Mouse (Mus musculus) hindbrain, postnatal 0 days (tissue): Measurements from ENCODE around the gene Cdkn2c. TPM values are rescaled to one million over a fixed set of nuclear protein-coding genes. Genes with fewer than 3 reads are reported as not detected.
A peak's percentile ranks its signal among the peaks of the same experiment; 100 is the strongest.
"Not testable (repeated sequence)": the region's sequence is repeated elsewhere in the genome, so short reads cannot be mapped to it uniquely, and the experiment has no call there.

Source experiments
- ATAC-seq: fragments of 200-750 bp; cut with Nextera tagmentation; 2 replicates; pipeline ENCODE4 v1.8.0; 2017; ENCODE audit warnings: mild to moderate bottlenecking, moderate TSS enrichment, moderate library complexity
- DNase-seq: peaks from one replicate; pipeline ENCODE4 v3.0.0-alpha.2; 2015; ENCODE audit warnings: low spot score
- H3K27ac ChIP-seq: fragments of 300-500 bp; sonication (generic); 2 replicates; pipeline ENCODE4 v1.5.1; 2014; ENCODE audit warnings: mild to moderate bottlenecking
- H3K27me3 ChIP-seq: fragments of 300-500 bp; sonication (generic); 2 replicates; pipeline ENCODE4 v1.6.1; 2014; ENCODE audit warnings: low read length, mixed read lengths; ENCODE audit not compliant: insufficient read depth
- H3K36me3 ChIP-seq: fragments of 300-500 bp; sonication (generic); 2 replicates; pipeline ENCODE4 v1.6.1; 2014; ENCODE audit warnings: low read length, mixed read lengths; ENCODE audit not compliant: insufficient read depth
- H3K4me1 ChIP-seq: fragments of 300-500 bp; sonication (generic); 2 replicates; pipeline ENCODE4 v1.6.1; 2014; ENCODE audit warnings: antibody characterized with exemption, low read length, mixed read lengths; ENCODE audit not compliant: insufficient read depth
- H3K4me2 ChIP-seq: fragments of 300-500 bp; sonication (generic); 2 replicates; pipeline ENCODE4 v1.6.1; 2014; ENCODE audit warnings: low read depth, mild to moderate bottlenecking, low read length, moderate library complexity, mixed read lengths
- H3K4me3 ChIP-seq: fragments of 300-500 bp; sonication (generic); 2 replicates; pipeline ENCODE4 v1.5.1; 2014; ENCODE audit warnings: low read length
- H3K9ac ChIP-seq: fragments of 300-500 bp; sonication (generic); replicated peaks from 2 replicates; pipeline ENCODE4 v1.6.1; 2014; ENCODE audit warnings: mild to moderate bottlenecking, low read length, moderate library complexity, mixed read lengths
- H3K9me3 ChIP-seq: fragments of 300-500 bp; sonication (generic); 2 replicates; pipeline ENCODE4 v1.6.1; 2016; ENCODE audit warnings: low read length, mixed read lengths
- CTCF ChIP-seq: IDR thresholded peaks from 2 replicates; pipeline ENCODE4 v1.5.1; 2016; ENCODE audit warnings: antibody characterized with exemption, control low read depth, low read depth
- WGBS: fragments of 180-500 bp; shearing (Covaris S2); extraction: QIAGEN DNeasy Blood & Tissue Kit; methylation state at CpG from one replicate; pipeline ENCODE4 v1.1.7; 2014; 5-methylcytosine and 5-hydroxymethylcytosine counted together
- polyA plus RNA-seq: library from polyadenylated mRNA; unstranded; fragments of >200 nt; fragmentation: Nextera tagmentation; extraction: Ambion mirVana; gene quantifications from 2 replicates; pipeline ENCODE4 v1.2.1, GENCODE M21; 2015
- total RNA-seq: library from RNA; depleted of rRNA; stranded (reverse); fragments of >200 nt; gene quantifications from 2 replicates; pipeline ENCODE4 v1.2.3, GENCODE M21; 2014; rRNA removed

Cdkn2c gene
- total RNA-seq (9.6 and 14.3 TPM in 2 replicates), polyA plus RNA-seq (6.2 and 6.3 TPM in 2 replicates)

DNA sequence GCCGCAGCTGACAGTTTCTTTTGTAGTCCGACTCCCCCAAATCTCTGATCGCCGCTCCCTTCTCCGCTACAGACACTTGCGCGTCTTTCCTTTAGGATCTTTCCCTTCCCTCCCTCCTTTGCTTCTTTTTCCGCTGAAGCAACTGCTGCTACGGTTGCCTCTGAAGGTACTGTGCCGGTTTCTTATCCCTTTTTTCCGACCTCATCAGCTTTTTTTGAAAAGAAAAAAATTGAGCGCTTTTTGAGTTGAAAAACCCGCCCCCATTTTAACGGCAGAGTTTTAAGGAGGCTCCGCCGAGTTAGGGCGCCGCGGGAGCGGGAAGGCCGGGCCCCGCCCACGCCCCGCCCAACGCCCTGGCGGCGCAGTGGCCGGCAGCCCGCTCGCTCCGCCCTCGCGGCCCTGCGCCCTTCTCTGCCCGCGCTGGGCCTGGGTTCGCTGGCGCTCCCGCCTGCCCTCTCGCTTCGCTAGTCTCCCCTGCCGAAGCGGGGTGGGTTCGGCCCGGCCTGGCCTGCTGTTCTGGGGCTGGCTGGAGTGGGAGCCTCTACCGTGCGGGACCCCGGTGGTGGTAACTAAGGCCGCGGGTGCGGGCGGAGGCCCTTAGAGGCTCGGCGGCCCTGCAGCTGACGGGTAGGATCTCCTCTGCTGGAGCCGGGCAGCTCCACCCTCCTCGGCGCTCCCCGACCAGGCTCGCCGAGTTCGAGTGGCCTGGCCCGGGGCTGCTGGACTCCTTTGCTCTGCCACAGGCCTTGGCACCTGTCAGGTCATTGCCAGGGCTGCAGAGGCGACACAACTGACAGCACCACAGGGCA, at the start of gene Cdkn2c:
Gene Cdkn2c, minus strand, starts transcription at position 729 of the 809 bp plus-strand sequence.
- Histone ChIP-seq H3K4me3 (peak within 1 kb of the TSS; percentile 65), H3K27ac (peak within 1 kb of the TSS; percentile 90), H3K9ac (peak within 1 kb of the TSS; percentile 73), H3K27me3 (0 out of 2 replicates have a peak, but pooled peaks cover 7% of the 10 kb centered on the region), H3K4me2 (peak within 1 kb of the TSS; percentile 83), H3K9me3 (no peaks in the 10 kb centered on the region), H3K36me3 (no peaks in the 10 kb centered on the region), H3K4me1 (no peaks in the 10 kb centered on the region)
- DNase-seq: peak; percentile 87
- ATAC-seq: peak; percentile 95
- under 1% methylated on average over 64 of the region's 64 CpGs for WGBS
- TF ChIP-seq CTCF: no peak

DNA sequence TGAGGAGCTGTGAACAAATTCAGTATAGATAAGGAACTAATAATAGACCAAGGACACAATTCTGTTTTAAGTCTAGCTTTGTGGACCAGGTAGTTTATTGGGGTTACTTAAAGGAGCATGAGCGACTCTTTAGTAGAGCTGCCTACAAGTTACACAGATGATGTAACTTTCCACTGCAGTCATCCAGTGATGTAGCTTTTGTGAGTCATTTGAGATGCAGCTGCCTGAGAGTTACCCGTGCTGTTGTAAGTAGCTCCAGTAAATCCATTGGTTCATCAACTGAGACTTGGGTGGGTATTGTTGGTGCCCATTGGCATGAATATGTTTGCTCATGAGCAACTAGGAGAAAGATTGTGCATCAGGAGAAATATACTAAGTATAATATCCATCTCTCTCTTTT, 38.4 kb upstream of the Cdkn2c start:
- DNase-seq (no peak), ATAC-seq (no peak)
- 94% methylated on average over 2 of the region's 2 CpGs for WGBS
- Histone ChIP-seq H3K4me1 (no peaks in the 10 kb centered on the region), H3K9me3 (no peaks in the 10 kb centered on the region), H3K27ac (no peak overlapping the region), H3K9ac (no peak overlapping the region), H3K4me3 (no peak overlapping the region), H3K4me2 (no peak overlapping the region), H3K36me3 (no peaks in the 10 kb centered on the region), H3K27me3 (no peaks in the 10 kb centered on the region)
- no peak for TF ChIP-seq CTCF

DNA sequence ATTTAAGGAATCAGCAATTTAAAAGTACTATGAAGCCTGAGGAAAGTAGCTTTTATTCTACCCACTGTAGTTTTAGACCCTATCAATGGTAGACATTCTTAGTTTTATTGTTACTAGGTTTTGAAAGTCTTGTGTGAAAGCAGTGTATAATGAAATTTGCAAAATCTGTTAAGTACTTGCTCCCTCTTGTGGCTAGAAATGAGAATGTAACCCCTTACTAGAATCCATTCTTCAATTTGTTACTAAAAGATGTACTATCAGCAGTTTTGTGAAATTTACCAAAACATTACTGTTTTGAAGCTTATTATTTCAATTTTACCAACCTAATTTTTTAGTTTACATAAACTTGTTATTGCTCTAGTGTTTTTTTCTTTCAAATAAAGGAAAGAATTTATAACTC, 36.6 kb upstream of the Cdkn2c start:
- DNase-seq (peak; percentile 79), ATAC-seq (no peak)
- no peaks in the 10 kb centered on the region for H3K4me1 ChIP-seq
- no peak overlapping the region for H3K9ac ChIP-seq
- no peaks in the 10 kb centered on the region for H3K9me3 ChIP-seq
- no peak overlapping the region for H3K4me3 ChIP-seq
- H3K4me2 ChIP-seq: no peak overlapping the region
- TF ChIP-seq CTCF: peak; percentile 69
- H3K27me3 ChIP-seq: no peaks in the 10 kb centered on the region
- no peaks in the 10 kb centered on the region for H3K36me3 ChIP-seq
- no peak overlapping the region for H3K27ac ChIP-seq

DNA sequence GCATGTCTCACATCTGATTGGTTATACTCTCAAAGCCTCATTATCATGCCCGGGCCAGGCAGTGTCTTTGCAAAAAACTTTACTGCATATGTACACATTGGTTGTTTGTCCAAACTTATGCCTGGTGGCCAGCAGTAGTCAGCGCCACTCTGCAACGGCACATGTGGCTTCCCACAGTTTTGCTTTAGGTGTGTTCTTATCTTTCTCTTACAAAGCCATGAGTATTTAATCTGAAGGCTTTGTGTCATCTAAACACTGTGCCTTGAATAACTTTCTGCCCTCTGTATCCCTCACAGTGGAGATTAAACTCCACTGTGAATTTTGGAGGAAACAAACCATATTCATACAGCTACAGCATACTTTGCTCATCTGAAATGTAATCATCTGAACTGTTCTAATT, 33.7 kb upstream of the Cdkn2c start:
- WGBS: 85% methylated on average over 3 of the region's 3 CpGs

DNA sequence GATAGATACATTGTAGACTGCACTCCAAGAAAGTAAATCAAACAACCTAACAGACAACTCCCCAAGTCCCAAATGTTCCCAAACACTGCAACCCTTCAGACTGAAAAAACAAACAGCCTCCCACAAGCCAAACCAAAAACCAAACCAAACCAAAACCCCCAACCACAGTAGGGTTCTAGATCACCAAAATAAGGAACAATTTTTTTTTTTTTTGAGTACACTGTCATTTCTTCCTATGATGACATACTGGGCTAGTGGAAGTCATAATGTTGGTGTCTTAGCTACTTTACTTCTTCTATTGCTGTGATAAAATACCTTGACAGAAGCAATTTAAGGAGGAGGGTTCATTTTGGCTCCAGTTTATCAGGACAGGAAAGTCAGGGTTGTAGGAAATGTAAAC, 25.7 kb upstream of the Cdkn2c start:
- DNase-seq: no peak

More for the DNA sequence above, 33.7 kb upstream of the Cdkn2c start:
- H3K27me3 ChIP-seq, H3K4me2 ChIP-seq, H3K9ac ChIP-seq, H3K4me3 ChIP-seq, H3K4me1 ChIP-seq, H3K9me3 ChIP-seq, H3K27ac ChIP-seq, H3K36me3 ChIP-seq, ATAC-seq, DNase-seq: not testable (repeated sequence)

DNA sequence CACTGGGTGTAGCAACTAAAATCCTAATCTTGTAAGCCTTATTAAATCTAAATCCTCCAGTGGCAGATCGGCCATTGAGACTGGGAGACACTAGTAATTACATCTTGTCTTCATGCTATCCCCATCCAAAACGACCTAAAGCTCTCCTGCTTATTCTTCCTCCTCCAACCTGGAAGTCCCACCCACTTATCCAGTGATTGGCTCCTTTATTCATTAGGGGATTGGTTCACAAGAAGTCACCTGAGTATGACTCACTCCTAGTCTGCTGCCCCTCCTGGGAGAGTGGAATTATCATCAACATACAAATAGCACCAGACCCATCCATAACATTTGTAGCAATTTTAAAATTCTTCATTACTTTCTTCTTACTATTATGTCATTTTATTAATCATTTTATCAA, 16.6 kb upstream of the Cdkn2c start:
- no peak overlapping the region for H3K4me2 ChIP-seq
- DNase-seq (no peak), ATAC-seq (no peak)
- H3K27ac ChIP-seq: no peak overlapping the region
- TF ChIP-seq CTCF: no peak
- H3K4me3 ChIP-seq: no peak overlapping the region
- H3K4me1 ChIP-seq: no peaks in the 10 kb centered on the region
- no peaks in the 10 kb centered on the region for H3K36me3 ChIP-seq
- H3K9ac ChIP-seq: no peak overlapping the region
- H3K27me3 ChIP-seq: no peaks in the 10 kb centered on the region
- H3K9me3 ChIP-seq: no peaks in the 10 kb centered on the region
- WGBS: 74% methylated on average over 2 of the region's 2 CpGs

More for the DNA sequence above, 25.7 kb upstream of the Cdkn2c start:
- no peak for ATAC-seq
- Histone ChIP-seq H3K4me3 (no peak overlapping the region), H3K9ac (no peak overlapping the region), H3K27me3 (no peaks in the 10 kb centered on the region), H3K4me2 (no peak overlapping the region), H3K36me3 (no peaks in the 10 kb centered on the region), H3K9me3 (no peaks in the 10 kb centered on the region), H3K4me1 (no peaks in the 10 kb centered on the region), H3K27ac (no peak overlapping the region)
- no peak for TF ChIP-seq CTCF

DNA sequence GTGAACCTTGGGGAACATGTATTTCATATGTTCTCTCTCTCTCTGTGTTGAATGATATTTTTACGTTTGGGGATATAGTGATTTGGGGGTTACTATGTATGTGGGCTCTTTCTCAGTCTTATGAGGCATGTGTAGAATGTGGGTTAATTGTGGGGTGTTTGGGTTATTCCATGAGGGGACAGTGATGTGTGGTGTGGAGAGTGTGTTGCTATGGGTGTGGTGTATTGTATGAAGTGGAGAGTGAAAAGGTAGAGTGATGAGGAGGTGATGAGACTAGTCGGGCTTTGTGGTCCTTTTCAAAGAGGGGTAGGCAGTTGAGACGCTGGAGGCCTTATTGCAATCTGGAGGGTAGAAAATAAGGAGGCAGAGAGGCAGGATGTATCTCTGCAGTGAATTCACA, 10.2 kb upstream of the Cdkn2c start:
- no peak for ATAC-seq
- H3K4me2 ChIP-seq: peak overlapping the region; percentile 67
- WGBS: 0% methylated on average over 3 of the region's 3 CpGs
- peak overlapping the region; percentile 85 for H3K9ac ChIP-seq
- H3K9me3 ChIP-seq: no peaks in the 10 kb centered on the region
- H3K4me1 ChIP-seq: no peaks in the 10 kb centered on the region
- no peak for DNase-seq
- no peaks in the 10 kb centered on the region for H3K27me3 ChIP-seq
- peak overlapping the region; percentile 96 for H3K27ac ChIP-seq
- peak overlapping the region; percentile 93 for H3K4me3 ChIP-seq
- no peak for TF ChIP-seq CTCF
- no peaks in the 10 kb centered on the region for H3K36me3 ChIP-seq
